In the genomic region with DNA sequence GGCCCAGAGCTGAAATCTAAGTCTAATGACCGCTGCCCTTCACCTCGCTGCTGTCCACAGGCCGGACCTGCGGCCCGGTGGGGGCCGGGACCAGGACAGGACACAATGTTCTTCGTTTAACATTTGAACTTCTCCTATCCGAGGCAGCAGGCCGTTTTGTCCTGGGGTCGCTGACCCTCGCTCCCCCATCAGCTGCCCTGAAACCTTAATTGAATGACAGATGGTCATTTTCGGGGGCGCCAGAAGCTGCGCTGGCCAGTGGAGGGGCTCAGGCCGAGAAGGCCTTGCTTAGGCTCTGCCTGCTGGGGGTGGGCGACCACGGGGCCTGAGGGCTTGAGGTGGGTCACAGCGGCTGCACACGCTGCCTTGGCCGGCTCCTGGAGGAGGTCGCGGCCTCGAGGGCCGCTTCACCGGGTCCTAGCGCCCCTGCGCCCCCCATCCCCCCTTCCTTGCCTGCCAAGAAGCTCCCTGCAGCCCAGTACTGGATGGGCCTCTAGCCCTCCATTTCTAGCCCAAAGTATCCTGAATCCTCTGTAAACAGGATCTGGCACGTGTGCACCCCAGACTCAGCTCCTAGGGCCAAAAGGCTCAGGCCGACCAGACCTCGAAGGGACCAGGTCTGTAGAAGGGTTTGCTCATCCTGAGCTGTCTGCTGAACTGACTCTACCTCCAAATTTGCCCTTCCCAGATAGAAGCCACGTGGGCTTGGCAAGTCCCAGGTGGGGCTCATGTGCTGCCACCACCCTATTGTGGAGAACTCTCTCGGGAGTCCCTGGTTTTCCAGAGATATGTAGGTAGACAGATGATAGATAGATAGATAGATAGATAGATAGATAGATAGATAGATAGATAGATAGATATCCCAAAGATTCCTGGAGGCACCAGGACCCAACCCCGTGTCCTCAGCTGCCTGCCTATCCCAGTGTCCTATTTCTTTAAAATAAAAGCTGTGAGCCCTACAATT, we compare ENCODE assay signal across 14 mouse cellular contexts. TPM values are rescaled to one million over a fixed set of nuclear protein-coding genes. Genes with fewer than 3 reads are reported as not detected.
A peak's percentile ranks its signal among the peaks of the same experiment; 100 is the strongest.
DNase-seq lines count a peak whose midpoint lies in the region; ATAC-seq and TF ChIP-seq lines count a peak whose summit lies in the region.
"Had no signal": no experiment of that assay in that cellular context is flagged by ENCODE, and none has a peak within 500 bp of the region (broad histone marks: within the 10 kb centered on the region; RNA-seq: fewer than 3 reads in every experiment).

No protein-coding gene starts in this region.

- no peak for ATAC-seq in hindbrain, embryonic 14.5 days (ENCODE audit: low FRiP score)
- 0 out of 2 replicates have a peak, but pooled peaks have one; percentile 19 for ATAC-seq in hindbrain, embryonic 13.5 days (ENCODE audit: low FRiP score)
- 0 out of 2 replicates have a peak, but pooled peaks have one; percentile 11 for ATAC-seq in midbrain, embryonic 16.5 days
- ATAC-seq: CD4-positive, CD25-positive, alpha-beta regulatory T cell, adult 4 months had no signal

- DNase-seq in hindbrain, embryonic 10.5 days (ENCODE audit: low spot score): peak; percentile 72
- no peak for DNase-seq in hindbrain, embryonic 14.5 days (ENCODE audit: low spot score)
- peak; percentile 54 for DNase-seq in embryo, embryonic 10.5 days (ENCODE audit: low spot score)
- DNase-seq in layer of hippocampus, adult 2 months (ENCODE audit: low spot score in 2 of 2): no peak
- DNase-seq in thymus, adult 18-20 months: no peak
- DNase-seq in spleen, adult 12 weeks (ENCODE audit: low spot score): no peak
- DNase-seq: adrenal gland, postnatal 14 days; gastrocnemius, postnatal 14 days; heart, postnatal 10 days; kidney, adult 9 months; lung, adult 2 months had no signal

- no peak overlapping the region for H3K9ac ChIP-seq in hindbrain, embryonic 14.5 days
- H3K9ac ChIP-seq in hindbrain, embryonic 13.5 days: no peak overlapping the region
- H3K9ac ChIP-seq in midbrain, embryonic 16.5 days (ENCODE audit: low read depth, low read length): no peak overlapping the region

- H3K4me1 ChIP-seq in hindbrain, embryonic 10.5 days (replicated peaks): peaks cover 46% of the 10 kb centered on the region
- H3K4me1 ChIP-seq in hindbrain, embryonic 14.5 days (replicated peaks; ENCODE audit: control insufficient read depth, insufficient read depth, low read length): peaks cover 12% of the 10 kb centered on the region
- H3K4me1 ChIP-seq in hindbrain, embryonic 13.5 days (replicated peaks): peaks cover 20% of the 10 kb centered on the region
- peaks cover 9% of the 10 kb centered on the region for H3K4me1 ChIP-seq in midbrain, embryonic 16.5 days (ENCODE audit: control insufficient read depth, insufficient read depth, low read length)

- peaks cover 68% of the 10 kb centered on the region for H3K27me3 ChIP-seq in hindbrain, embryonic 10.5 days (ENCODE audit: insufficient read depth, poor library complexity, severe bottlenecking)
- peaks cover 63% of the 10 kb centered on the region for H3K27me3 ChIP-seq in hindbrain, embryonic 14.5 days (ENCODE audit: control insufficient read depth, insufficient read depth, low read length)
- H3K27me3 ChIP-seq in hindbrain, embryonic 13.5 days: peaks cover 74% of the 10 kb centered on the region
- peaks cover 29% of the 10 kb centered on the region for H3K27me3 ChIP-seq in midbrain, embryonic 16.5 days (ENCODE audit: control insufficient read depth, insufficient read depth, low read depth, low read length)

- H3K36me3 ChIP-seq in hindbrain, embryonic 10.5 days: no peaks in the 10 kb centered on the region
- no peaks in the 10 kb centered on the region for H3K36me3 ChIP-seq in hindbrain, embryonic 14.5 days (replicated peaks; ENCODE audit: control insufficient read depth, insufficient read depth)
- H3K36me3 ChIP-seq in hindbrain, embryonic 13.5 days: no peaks in the 10 kb centered on the region
- no peaks in the 10 kb centered on the region for H3K36me3 ChIP-seq in midbrain, embryonic 16.5 days (ENCODE audit: control insufficient read depth, insufficient read depth, low read length)

- WGBS in hindbrain, embryonic 10.5 days: 1% methylated on average over 33 of the region's 33 CpGs
- 4% methylated on average over 32 of the region's 33 CpGs for WGBS in hindbrain, embryonic 14.5 days
- 2% methylated on average over 33 of the region's 33 CpGs for WGBS in hindbrain, embryonic 13.5 days
- 3% methylated on average over 33 of the region's 33 CpGs for WGBS in midbrain, embryonic 16.5 days

- H3K27ac ChIP-seq in hindbrain, embryonic 10.5 days: peak overlapping the region; percentile 57
- H3K27ac ChIP-seq in hindbrain, embryonic 14.5 days: no peak overlapping the region
- H3K27ac ChIP-seq in hindbrain, embryonic 13.5 days: no peak overlapping the region
- H3K27ac ChIP-seq in midbrain, embryonic 16.5 days (ENCODE audit: low read length): no peak overlapping the region
- no peak overlapping the region for H3K27ac ChIP-seq in layer of hippocampus, adult 2 months

- peak overlapping the region; percentile 39 for H3K4me3 ChIP-seq in hindbrain, embryonic 10.5 days
- H3K4me3 ChIP-seq in hindbrain, embryonic 14.5 days (replicated peaks; ENCODE audit: low read length): no peak overlapping the region
- H3K4me3 ChIP-seq in hindbrain, embryonic 13.5 days: no peak overlapping the region
- no peak overlapping the region for H3K4me3 ChIP-seq in midbrain, embryonic 16.5 days (ENCODE audit: low read depth, low read length)
- no peak overlapping the region for H3K4me3 ChIP-seq in layer of hippocampus, adult 2 months

- no peak overlapping the region for H3K4me2 ChIP-seq in hindbrain, embryonic 14.5 days (replicated peaks)
- peak overlapping the region; percentile 6; the same call in 1 of the 2 replicates for H3K4me2 ChIP-seq in hindbrain, embryonic 13.5 days
- H3K4me2 ChIP-seq in midbrain, embryonic 16.5 days (ENCODE audit: low read length): no peak overlapping the region

- no peak for TF ChIP-seq CTCF in layer of hippocampus, adult 2 months (conservative IDR thresholded peaks at IDR 0.05)

- 0 out of 2 replicates have a peak, but pooled peaks cover 5% of the 10 kb centered on the region for H3K9me3 ChIP-seq in hindbrain, embryonic 10.5 days
- H3K9me3 ChIP-seq in hindbrain, embryonic 14.5 days (ENCODE audit: control insufficient read depth, low read length): no peaks in the 10 kb centered on the region
- H3K9me3 ChIP-seq in hindbrain, embryonic 13.5 days: peaks cover 8% of the 10 kb centered on the region; the same call in 1 of the 2 replicates
- no peaks in the 10 kb centered on the region; the same call in 1 of the 2 replicates for H3K9me3 ChIP-seq in midbrain, embryonic 16.5 days (replicated peaks; ENCODE audit: control insufficient read depth, low read length, poor library complexity, severe bottlenecking)

RNA-seq across cellular contexts. Expression of gene Onecut1, which starts 14.6 kb away (rescaled TPM):
- 10.8 and 12.2 TPM in 2 replicates for polyA plus RNA-seq in hindbrain, embryonic 10.5 days (2016; fragmentation: Nextera tagmentation; extraction: Ambion mirVana)
- polyA plus RNA-seq in hindbrain, embryonic 14.5 days (2014; fragmentation: Nextera tagmentation; extraction: Ambion mirVana): 6.0 and 6.1 TPM in 2 replicates
- polyA plus RNA-seq in hindbrain, embryonic 13.5 days (2015; fragmentation: Nextera tagmentation; extraction: Ambion mirVana): 5.5 and 7.8 TPM in 2 replicates
- polyA plus RNA-seq in midbrain, embryonic 16.5 days (2015; fragmentation: Nextera tagmentation; extraction: Ambion mirVana): 5.8 and 6.1 TPM in 2 replicates
- 1 to 10 TPM in 1 of 2 experiments, under 1 TPM in 1; 0.92 to 1.3 TPM for total RNA-seq in layer of hippocampus, adult 2 months (2021)
- total RNA-seq: gastrocnemius, postnatal 14 days; heart, postnatal 10 days had no signal
- polyA plus RNA-seq: CD4-positive, CD25-positive, alpha-beta regulatory T cell, adult 4 months; lung, adult 2 months had no signal

Comparison
In these comparisons a context has a peak if more than half of its experiments do, and no peak if none do; other contexts are left out.
1. DNase-seq: peak in hindbrain, embryonic 10.5 days (single experiment) and embryo, embryonic 10.5 days (single experiment); none in hindbrain, embryonic 14.5 days (single experiment), layer of hippocampus, adult 2 months (0 of 2), thymus, adult 18-20 months (0 of 2) and spleen, adult 12 weeks (single experiment).